Mouse (Mus musculus): Measurements from ENCODE around the gene Galnt18.

- TF ChIP-seq CTCF (IDR thresholded peaks at IDR 0.05; ENCODE audit: extremely low read depth, insufficient read depth, low read length) (no peak), POLR2A (IDR thresholded peaks at IDR 0.05; ENCODE audit: extremely low read depth, insufficient read depth, low read length) (no peak)
Observed at GRCm38 (mm10) chr7:111455541-111455940, 324.2 kb downstream of the Galnt18 start.

All from cortical plate, adult 2 months (tissue).